Mouse (Mus musculus) right cerebral cortex, postnatal 36 days (tissue): ENCODE measurements around the gene Mtus2.

Source experiments
- DNase-seq, 2 experiments: peaks; one replicate each; pipeline ENCODE4 v3.0.0; 2022; ENCODE audit warnings: low spot score in 2 of 2, mixed read lengths in 1 of 2

Gene Mtus2

GRCm38 (mm10) chr5:148344374-148344773, 387.3 kb downstream of the Mtus2 start:
- no peak for DNase-seq

GRCm38 (mm10) chr5:148346543-148346942, 389.4 kb downstream of the Mtus2 start:
- no peak for DNase-seq

GRCm38 (mm10) chr5:148348153-148348552, 391.0 kb downstream of the Mtus2 start:
- DNase-seq: no peak

GRCm38 (mm10) chr5:148349327-148350011, 392.3 kb downstream of the Mtus2 start:
- DNase-seq: no peak

GRCm38 (mm10) chr5:148353429-148353828, 396.3 kb downstream of the Mtus2 start:
- DNase-seq: no peak

GRCm38 (mm10) chr5:148354536-148354935, 397.4 kb downstream of the Mtus2 start:
- no peak for DNase-seq

GRCm38 (mm10) chr5:148355822-148356221, 398.7 kb downstream of the Mtus2 start:
- no peak for DNase-seq

GRCm38 (mm10) chr5:148357168-148357567, 400.0 kb downstream of the Mtus2 start:
- no peak for DNase-seq

GRCm38 (mm10) chr5:148359131-148359530, 402.0 kb downstream of the Mtus2 start:
- no peak for DNase-seq

- DNase-seq: no peak
Observed at GRCm38 (mm10) chr5:148360922-148361758, 404.0 kb downstream of the Mtus2 start.

- DNase-seq: no peak
Observed at GRCm38 (mm10) chr5:148361759-148362010, 404.6 kb downstream of the Mtus2 start.

GRCm38 (mm10) chr5:148362296-148362695, 405.2 kb downstream of the Mtus2 start:
- no peak for DNase-seq

GRCm38 (mm10) chr5:148363441-148364113, 406.5 kb downstream of the Mtus2 start:
- DNase-seq: no peak
